Mouse (Mus musculus): ENCODE measurements at regions not wholly inside any gene's neighbourhood (a gene's known extent, or its start where the extent isn't known, plus 50 kb on each side); places are given as distances from the start of the nearest gene placed in this dataset.
A peak's percentile ranks its signal among the peaks of the same experiment; 100 is the strongest.

DNA sequence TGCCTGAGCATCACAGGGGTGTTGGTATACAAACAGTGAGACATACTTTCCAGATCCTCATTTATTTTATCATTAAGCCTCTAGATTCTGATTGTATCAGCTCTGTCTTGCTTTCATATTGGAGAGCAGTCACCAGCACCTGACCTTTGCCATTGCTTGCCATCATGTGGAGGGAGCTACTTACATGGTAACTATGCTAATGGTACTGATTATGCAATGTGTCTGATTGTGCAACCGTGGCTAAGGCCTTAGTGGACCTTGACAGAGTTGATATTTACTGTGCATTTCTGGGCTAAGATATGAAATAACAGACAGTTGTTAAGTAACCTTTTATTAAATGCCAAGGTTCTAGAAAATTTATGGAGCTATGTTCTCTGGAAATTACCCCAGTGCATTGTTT lies 180.7 kb downstream of the 1700064H15Rik start:
- no peak overlapping the region for H3K4me3 ChIP-seq (ENCODE audit: low read depth, low read length)
- no peaks in the 10 kb centered on the region for H3K27me3 ChIP-seq (ENCODE audit: control insufficient read depth, insufficient read depth, low read length)
- H3K36me3 ChIP-seq (replicated peaks; ENCODE audit: control insufficient read depth, insufficient read depth, low read length), result no peaks in the 10 kb centered on the region
- no peak overlapping the region for H3K9ac ChIP-seq (replicated peaks; ENCODE audit: low read depth, low read length)
- 47% methylated on average over 1 of the region's 1 CpGs for WGBS
- ATAC-seq (ENCODE audit: insufficient read depth, low read depth) (no peak), DNase-seq (ENCODE audit: low spot score) (no peak)
- no peaks in the 10 kb centered on the region for H3K4me1 ChIP-seq (ENCODE audit: control insufficient read depth, insufficient read depth)
- H3K27ac ChIP-seq (ENCODE audit: low read depth), result no peak overlapping the region
- no peak overlapping the region for H3K4me2 ChIP-seq (ENCODE audit: low read depth, low read length)
- no peak for TF ChIP-seq EP300 (IDR thresholded peaks at IDR 0.05; ENCODE audit: low read depth)
- no peak for TF ChIP-seq CTCF (IDR thresholded peaks at IDR 0.05; ENCODE audit: low read depth)
- H3K9me3 ChIP-seq (replicated peaks; ENCODE audit: control insufficient read depth, low read length), result no peaks in the 10 kb centered on the region

DNA sequence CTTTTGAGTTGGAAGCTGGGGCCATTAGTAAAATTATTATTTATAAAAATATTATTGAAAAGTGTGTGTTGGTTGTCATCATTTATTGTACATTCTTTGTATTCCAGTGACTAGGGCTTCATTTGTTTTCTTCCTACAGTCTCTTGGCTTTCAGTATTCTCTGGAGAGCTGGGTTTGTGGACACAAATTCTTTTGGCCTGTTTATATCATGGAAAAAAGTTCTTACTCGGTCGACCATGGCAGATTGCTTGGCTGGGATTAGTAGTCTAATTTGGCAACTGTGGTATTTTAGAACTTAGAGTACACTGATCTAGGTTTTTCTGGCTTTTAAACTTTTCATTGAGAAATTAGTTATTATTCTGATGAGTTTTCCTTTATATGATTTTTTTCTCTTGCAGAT lies 183.6 kb downstream of the 1700064H15Rik start:
- Histone ChIP-seq H3K4me3 (ENCODE audit: low read depth, low read length) (no peak overlapping the region), H3K9ac (replicated peaks; ENCODE audit: low read depth, low read length) (no peak overlapping the region), H3K27ac (ENCODE audit: low read depth) (no peak overlapping the region), H3K9me3 (replicated peaks; ENCODE audit: control insufficient read depth, low read length) (no peaks in the 10 kb centered on the region), H3K36me3 (replicated peaks; ENCODE audit: control insufficient read depth, insufficient read depth, low read length) (no peaks in the 10 kb centered on the region), H3K27me3 (ENCODE audit: control insufficient read depth, insufficient read depth, low read length) (no peaks in the 10 kb centered on the region), H3K4me2 (ENCODE audit: low read depth, low read length) (no peak overlapping the region), H3K4me1 (ENCODE audit: control insufficient read depth, insufficient read depth) (no peaks in the 10 kb centered on the region)
- ATAC-seq (ENCODE audit: insufficient read depth, low read depth), result no peak
- 47% methylated on average over 2 of the region's 2 CpGs for WGBS
- no peak for TF ChIP-seq CTCF (IDR thresholded peaks at IDR 0.05; ENCODE audit: low read depth)
- no peak for TF ChIP-seq EP300 (IDR thresholded peaks at IDR 0.05; ENCODE audit: low read depth)
- DNase-seq (ENCODE audit: low spot score), result peak; percentile 12

DNA sequence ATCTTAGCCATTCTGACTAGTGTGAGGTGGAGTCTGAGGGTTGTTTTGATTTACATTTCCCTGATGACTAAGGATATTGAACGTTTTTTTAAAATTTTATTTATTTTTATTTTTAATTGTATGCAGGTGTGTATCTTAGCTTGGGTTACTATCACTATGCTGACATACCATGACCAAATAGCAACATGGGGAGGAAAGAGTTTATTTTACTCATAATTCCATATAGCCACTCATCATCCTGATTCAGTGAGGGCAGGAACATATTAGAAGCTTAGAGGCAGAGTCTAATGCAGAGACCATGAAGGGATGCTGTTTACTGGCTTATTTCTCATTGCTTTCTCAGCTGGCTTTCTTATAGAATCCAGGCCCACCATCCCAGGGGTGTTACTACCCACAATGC lies 186.7 kb downstream of the 1700064H15Rik start:
- Histone ChIP-seq H3K9me3 (replicated peaks; ENCODE audit: control insufficient read depth, low read length) (no peaks in the 10 kb centered on the region), H3K27me3 (ENCODE audit: control insufficient read depth, insufficient read depth, low read length) (no peaks in the 10 kb centered on the region), H3K4me3 (ENCODE audit: low read depth, low read length) (no peak overlapping the region), H3K4me2 (ENCODE audit: low read depth, low read length) (no peak overlapping the region), H3K36me3 (replicated peaks; ENCODE audit: control insufficient read depth, insufficient read depth, low read length) (no peaks in the 10 kb centered on the region), H3K9ac (replicated peaks; ENCODE audit: low read depth, low read length) (no peak overlapping the region), H3K4me1 (ENCODE audit: control insufficient read depth, insufficient read depth) (no peaks in the 10 kb centered on the region), H3K27ac (ENCODE audit: low read depth) (no peak overlapping the region)
- DNase-seq (ENCODE audit: low spot score) (no peak), ATAC-seq (ENCODE audit: insufficient read depth, low read depth) (no peak)
- 36% methylated on average over 1 of the region's 1 CpGs for whole genome bisulfite sequencing
- TF ChIP-seq CTCF (IDR thresholded peaks at IDR 0.05; ENCODE audit: low read depth) (no peak), EP300 (IDR thresholded peaks at IDR 0.05; ENCODE audit: low read depth) (no peak)

DNA sequence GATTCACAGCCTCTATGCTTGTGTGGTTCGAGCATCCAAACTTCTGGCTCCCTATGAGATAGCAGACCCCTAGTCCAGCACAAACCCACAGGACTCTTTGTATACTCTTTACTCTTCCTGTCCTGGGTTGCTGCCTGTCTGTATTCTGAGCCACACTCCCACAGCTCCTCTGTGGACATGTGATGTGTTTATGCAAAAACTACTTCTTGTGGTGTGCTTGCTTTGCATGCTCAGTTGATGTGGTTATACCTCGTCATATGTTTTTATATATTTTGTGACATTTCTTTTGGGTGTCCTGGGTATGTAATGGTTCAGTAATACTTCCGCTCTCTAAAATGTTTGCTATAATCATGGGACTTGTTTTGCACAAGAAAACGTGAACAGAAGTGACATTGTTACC lies 198.3 kb downstream of the 1700064H15Rik start:
- Histone ChIP-seq H3K9me3 (replicated peaks; ENCODE audit: control insufficient read depth, low read length) (no peaks in the 10 kb centered on the region), H3K4me2 (ENCODE audit: low read depth, low read length) (no peak overlapping the region), H3K4me3 (ENCODE audit: low read depth, low read length) (no peak overlapping the region), H3K36me3 (replicated peaks; ENCODE audit: control insufficient read depth, insufficient read depth, low read length) (no peaks in the 10 kb centered on the region), H3K4me1 (ENCODE audit: control insufficient read depth, insufficient read depth) (peaks cover 3% of the 10 kb centered on the region; the same call in 1 of the 2 replicates), H3K27me3 (ENCODE audit: control insufficient read depth, insufficient read depth, low read length) (no peaks in the 10 kb centered on the region), H3K9ac (replicated peaks; ENCODE audit: low read depth, low read length) (no peak overlapping the region), H3K27ac (ENCODE audit: low read depth) (no peak overlapping the region)
- ATAC-seq (ENCODE audit: insufficient read depth, low read depth) (no peak), DNase-seq (ENCODE audit: low spot score) (no peak)
- 68% methylated on average over 4 of the region's 4 CpGs for WGBS
- TF ChIP-seq EP300 (IDR thresholded peaks at IDR 0.05; ENCODE audit: low read depth), result no peak
- TF ChIP-seq CTCF (IDR thresholded peaks at IDR 0.05; ENCODE audit: low read depth), result no peak

DNA sequence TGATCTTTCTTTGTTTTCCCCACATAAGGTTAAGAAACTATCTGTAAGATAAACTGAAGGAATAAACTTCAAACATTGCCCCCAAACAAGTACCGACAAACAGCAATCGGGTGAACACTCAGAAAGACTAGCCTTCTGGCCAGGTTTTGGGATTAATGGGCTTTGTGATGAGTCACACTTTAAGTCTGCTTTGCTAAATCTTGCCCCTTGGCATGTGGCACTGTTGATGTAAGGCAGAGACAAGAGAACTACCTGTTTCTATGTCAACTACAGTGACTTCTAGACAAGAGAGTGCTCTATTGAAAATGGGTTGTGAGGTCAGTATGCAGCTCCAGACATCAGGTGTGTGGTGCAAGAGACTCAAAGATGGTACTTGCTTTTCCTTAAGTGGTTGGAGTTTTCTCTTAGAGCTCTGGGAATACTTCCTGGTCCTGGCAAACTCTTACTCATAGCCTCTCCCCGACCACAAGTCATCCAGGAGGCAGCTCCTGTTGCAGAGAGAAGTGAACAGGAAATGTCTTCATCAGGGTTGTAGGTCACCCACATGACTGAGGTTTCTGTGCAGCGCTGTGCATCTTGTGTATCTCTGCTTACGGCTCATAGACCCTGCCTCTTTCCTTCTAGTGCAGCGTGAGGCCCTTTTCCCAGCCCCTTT lies 198.9 kb downstream of the 1700064H15Rik start:
- H3K4me1 ChIP-seq (ENCODE audit: control insufficient read depth, insufficient read depth), result peaks cover 3% of the 10 kb centered on the region; the same call in 1 of the 2 replicates
- no peak overlapping the region for H3K4me2 ChIP-seq (ENCODE audit: low read depth, low read length)
- no peak for DNase-seq (ENCODE audit: low spot score)
- no peak overlapping the region for H3K27ac ChIP-seq (ENCODE audit: low read depth)
- no peak overlapping the region for H3K9ac ChIP-seq (replicated peaks; ENCODE audit: low read depth, low read length)
- no peaks in the 10 kb centered on the region for H3K27me3 ChIP-seq (ENCODE audit: control insufficient read depth, insufficient read depth, low read length)
- 57% methylated on average over 6 of the region's 6 CpGs for WGBS
- no peaks in the 10 kb centered on the region for H3K36me3 ChIP-seq (replicated peaks; ENCODE audit: control insufficient read depth, insufficient read depth, low read length)
- no peaks in the 10 kb centered on the region for H3K9me3 ChIP-seq (replicated peaks; ENCODE audit: control insufficient read depth, low read length)
- ATAC-seq (ENCODE audit: insufficient read depth, low read depth), result no peak
- no peak overlapping the region for H3K4me3 ChIP-seq (ENCODE audit: low read depth, low read length)
- TF ChIP-seq EP300 (IDR thresholded peaks at IDR 0.05; ENCODE audit: low read depth), result no peak
- TF ChIP-seq CTCF (IDR thresholded peaks at IDR 0.05; ENCODE audit: low read depth), result no peak

DNA sequence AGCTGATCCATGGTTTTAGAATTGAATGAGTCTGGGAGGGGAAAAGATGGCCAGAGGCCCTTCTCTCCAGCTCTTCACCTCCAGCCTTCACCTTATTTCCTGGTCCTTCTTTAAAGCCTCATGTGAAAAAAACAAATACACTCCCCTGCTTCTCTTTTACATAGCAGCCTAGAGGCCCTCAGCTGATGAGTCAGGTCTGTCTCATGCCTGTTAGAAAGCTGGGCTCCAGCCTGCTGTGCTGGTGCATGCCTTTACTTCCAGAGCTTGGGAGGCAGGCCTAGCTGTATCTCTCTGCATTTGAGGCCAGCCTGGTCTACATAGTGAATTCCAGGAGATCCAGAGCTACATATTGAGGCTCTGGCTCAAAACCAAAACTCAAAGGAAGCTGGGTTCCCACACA lies 199.5 kb downstream of the 1700064H15Rik start:
- Histone ChIP-seq H3K36me3 (replicated peaks; ENCODE audit: control insufficient read depth, insufficient read depth, low read length) (no peaks in the 10 kb centered on the region), H3K27me3 (ENCODE audit: control insufficient read depth, insufficient read depth, low read length) (no peaks in the 10 kb centered on the region), H3K9ac (replicated peaks; ENCODE audit: low read depth, low read length) (no peak overlapping the region), H3K4me1 (ENCODE audit: control insufficient read depth, insufficient read depth) (peaks cover 3% of the 10 kb centered on the region; the same call in 1 of the 2 replicates), H3K9me3 (replicated peaks; ENCODE audit: control insufficient read depth, low read length) (no peaks in the 10 kb centered on the region), H3K4me2 (ENCODE audit: low read depth, low read length) (no peak overlapping the region), H3K27ac (ENCODE audit: low read depth) (no peak overlapping the region), H3K4me3 (ENCODE audit: low read depth, low read length) (no peak overlapping the region)
- TF ChIP-seq CTCF (IDR thresholded peaks at IDR 0.05; ENCODE audit: low read depth), result no peak
- no peak for TF ChIP-seq EP300 (IDR thresholded peaks at IDR 0.05; ENCODE audit: low read depth)
- ATAC-seq (ENCODE audit: insufficient read depth, low read depth) (no peak), DNase-seq (ENCODE audit: low spot score) (no peak)
